Mouse (Mus musculus): ENCODE measurements around the gene Loxl1.

The Loxl1 gene

GRCm38 (mm10) chr9:58311191-58311910, 1.6 kb downstream of the Loxl1 start:
- peak; percentile 95 for DNase-seq

DNA sequence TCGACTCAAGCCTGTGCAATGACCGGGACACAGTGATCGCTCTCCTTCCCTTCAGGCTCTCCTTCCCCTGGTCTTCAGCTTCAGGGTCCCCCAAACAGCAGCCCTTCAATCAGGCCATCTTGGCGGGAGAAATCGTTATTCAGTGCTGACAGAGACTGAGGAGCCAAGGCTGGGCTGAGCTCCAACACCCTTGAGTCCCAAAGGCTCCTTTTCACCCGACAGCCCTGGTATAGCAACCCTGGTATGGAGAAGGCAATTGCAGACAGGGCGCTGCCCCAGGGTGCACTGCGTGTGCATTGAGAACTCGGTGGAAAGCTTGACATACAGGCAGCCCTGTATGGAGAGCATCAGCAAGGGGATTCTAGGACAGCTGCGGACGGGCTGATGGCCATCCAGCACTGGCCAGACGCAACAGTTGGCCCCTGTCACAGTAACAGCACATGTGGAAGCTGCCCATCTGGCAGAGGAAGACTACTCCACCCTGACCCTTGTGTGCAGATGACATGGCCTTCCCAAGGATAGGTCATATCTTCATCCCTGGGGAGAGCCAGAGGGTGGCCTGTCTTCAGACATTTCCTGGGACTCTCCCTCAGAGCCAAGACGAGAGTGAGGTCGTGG, 2.8 kb downstream of the Loxl1 start:
- DNase-seq, result peak; percentile 98

DNA sequence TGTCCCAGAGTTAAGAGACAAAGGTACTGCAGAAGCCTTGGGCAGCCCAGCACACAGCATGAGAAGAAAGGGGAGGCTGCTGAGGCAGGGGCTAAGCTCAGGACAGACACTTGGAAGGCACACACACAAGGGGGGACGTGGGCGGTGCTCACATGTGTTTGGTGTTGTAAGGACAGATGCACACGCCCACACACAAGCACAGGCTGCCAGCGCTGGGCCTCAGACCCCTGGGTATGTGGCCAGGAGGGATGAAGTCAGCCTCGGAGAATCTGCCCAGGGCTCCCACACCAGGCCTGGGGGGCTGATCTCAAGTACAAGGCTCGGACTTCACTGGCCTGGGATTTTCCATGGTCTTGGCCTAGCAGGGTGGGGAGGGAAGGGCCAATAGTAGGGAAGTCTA, 4.6 kb downstream of the Loxl1 start:
- peak; percentile 99 for DNase-seq

DNA sequence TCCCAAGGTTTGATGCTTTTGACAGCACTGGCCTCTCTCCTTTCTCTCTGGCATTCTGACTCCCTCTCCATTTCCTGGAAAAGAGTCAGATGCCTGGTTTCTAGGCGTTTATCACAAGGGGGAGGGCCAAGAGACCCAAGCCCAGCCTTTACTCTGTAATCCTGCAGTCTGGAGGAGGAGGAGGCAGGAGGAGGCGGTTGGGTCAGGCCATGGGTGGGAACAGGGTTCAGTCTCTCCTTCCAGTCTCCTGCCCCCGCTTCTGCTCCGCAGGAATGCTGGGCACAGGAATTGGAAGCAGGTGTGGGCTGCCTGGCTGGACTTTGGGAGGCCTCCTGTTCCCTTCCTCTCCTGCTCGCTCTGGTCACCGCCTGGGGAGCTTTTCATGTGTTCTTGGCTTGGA, 7.3 kb downstream of the Loxl1 start:
- DNase-seq, result peak; percentile 96

DNA sequence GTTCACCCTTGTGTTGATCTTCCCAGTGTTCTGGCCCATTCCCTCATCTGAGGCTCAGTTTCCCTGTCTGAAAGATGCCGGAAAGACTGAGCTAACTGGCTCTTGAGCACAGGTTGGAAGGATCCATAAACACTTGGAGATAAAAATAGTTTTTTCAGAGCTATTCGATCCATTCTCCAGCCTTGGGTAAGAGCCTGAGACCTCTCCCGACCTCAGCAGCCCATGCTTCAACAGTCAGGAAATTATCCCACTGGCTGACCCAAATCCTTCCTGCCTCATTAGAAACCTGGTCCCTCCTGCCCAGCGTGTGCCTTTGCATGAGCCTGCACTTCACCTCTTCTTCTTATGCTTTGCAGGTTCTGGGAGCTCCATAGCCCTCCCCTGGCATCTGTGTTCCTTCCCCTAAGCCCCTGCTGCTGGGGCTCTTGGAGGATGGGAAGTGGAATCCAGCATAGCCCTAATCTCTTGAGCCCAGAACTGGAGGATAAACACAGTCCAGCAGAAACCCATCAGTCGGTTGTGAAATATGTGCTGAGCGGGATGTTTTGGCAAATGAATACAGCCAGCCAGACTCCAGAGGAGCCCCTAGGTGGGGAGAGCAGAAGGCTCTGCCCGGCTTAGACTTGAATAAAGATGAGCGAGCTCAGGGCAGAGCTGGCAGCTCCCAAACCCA, 9.3 kb downstream of the Loxl1 start:
- DNase-seq, result peak; percentile 97

GRCm38 (mm10) chr9:58303115-58303514, 9.9 kb downstream of the Loxl1 start:
- DNase-seq, result peak; percentile 97

DNA sequence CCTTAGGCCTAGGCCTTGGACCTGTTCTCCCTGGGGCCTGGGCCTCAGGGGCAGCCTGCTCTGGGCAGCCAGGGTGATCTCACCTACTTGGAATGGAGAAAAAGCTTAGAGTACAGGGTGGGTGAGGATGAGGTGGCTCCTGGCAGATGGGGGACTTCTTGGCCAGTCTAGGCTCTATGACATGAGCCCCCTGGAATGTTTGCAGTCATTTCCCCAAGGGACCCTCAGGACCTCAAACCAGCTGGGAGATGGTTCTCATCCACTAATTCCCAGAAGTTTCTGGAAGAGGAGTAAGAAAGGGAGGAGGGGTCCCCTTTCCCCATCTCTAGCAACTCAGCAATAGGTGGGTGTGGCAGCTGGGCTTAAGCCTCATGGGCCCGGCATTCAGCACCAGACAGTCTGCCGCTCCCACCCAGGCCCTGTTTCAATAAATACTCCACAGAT, 13.6 kb downstream of the Loxl1 start:
- peak; percentile 95 for DNase-seq

DNA sequence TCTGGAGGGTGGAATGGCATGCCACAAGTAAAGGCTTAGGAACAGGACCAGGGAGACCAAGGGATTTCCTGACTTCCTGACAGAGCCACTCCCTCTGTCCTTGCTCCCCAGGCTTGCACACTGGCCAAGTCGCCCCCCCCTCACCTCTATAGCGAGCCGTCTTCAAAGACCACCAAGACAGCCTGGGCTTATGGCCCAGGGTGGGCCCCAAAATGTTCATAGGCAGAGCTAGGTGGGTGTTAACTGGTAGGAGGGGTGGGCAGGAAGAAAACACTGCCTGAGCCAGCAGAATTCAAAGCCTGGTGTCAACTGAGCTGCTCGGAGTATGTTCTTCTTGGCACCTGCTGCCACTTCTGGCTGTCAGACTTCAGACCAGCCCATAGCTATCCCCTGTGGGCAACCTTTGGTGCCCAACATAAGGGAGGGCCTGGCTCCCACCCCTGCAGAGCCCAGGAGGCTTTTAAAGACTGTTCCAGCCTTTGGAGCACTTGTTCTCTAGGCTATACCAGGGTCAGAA, 15.0 kb downstream of the Loxl1 start:
- DNase-seq, result peak; percentile 90

- no peak for DNase-seq
Measured at GRCm38 (mm10) chr9:58297065-58297464, 15.9 kb downstream of the Loxl1 start.

- peak; percentile 99 for DNase-seq
Measured at GRCm38 (mm10) chr9:58295766-58296361, 17.1 kb downstream of the Loxl1 start.

DNA sequence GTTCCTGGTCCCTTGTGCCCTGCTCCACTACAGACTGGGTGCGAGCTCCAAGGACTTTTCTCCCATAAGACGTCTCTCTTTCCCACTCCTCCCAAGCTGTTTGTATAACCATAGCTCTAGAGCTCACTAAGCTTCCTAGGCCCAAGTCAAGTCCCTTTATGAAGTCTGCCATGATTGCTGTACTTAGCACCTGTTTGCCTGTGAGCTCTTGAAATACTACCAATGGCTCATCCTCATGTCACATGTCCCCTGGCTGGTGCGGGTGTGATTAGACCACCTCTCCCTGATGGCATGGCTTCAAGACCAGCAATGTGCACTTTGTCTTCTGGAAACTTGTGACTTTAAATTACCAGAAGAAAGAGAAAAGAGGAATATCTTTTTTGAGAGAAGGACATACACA, 17.6 kb downstream of the Loxl1 start:
- DNase-seq, result no peak

GRCm38 (mm10) chr9:58294527-58294926, 18.5 kb downstream of the Loxl1 start:
- DNase-seq, result no peak

DNA sequence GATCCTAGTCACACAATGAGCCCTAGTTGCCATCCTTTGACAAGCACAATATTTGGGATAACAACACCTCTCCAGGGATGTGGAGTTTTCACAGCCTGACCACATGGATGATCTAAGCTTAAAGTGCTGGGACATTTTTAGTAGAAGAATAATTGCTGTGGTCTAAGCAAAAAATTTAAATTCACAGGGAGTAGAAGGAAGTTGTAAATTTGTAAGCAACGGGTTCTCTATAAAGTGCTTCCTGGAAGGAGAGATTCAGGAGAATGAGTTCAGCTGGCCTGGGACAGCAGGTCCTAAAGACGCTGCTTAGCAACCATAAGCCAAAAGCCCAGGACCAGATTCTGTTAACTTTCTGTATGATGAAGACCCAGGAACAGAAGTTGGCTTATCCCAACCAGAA, 23.1 kb downstream of the Loxl1 start:
- no peak for DNase-seq

DNA sequence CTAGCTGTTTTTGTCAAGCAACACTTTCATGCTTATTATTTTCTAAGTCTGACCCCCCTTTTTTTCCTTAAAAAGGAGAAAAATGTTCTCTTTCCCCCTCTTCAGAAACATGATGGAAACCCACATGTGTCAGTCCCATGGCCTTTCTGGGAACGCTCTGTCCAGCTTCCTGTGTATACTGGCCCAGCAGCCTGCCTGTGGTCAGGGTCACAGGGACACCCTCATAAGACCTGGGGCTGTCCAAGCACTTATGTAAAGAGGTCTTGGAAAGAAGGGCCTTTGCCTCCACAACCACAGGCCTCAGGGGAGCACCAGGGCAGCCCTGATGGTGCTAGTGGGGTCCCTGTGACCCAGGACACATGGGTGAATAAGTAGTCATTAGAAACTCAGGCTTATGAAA, 23.9 kb downstream of the Loxl1 start:
- DNase-seq, result peak; percentile 97

GRCm38 (mm10) chr9:58283431-58283830, 29.6 kb downstream of the Loxl1 start:
- no peak for DNase-seq

GRCm38 (mm10) chr9:58281597-58281996, 31.4 kb downstream of the Loxl1 start:
- DNase-seq, result no peak

- peak; percentile 97 for DNase-seq
Measured at GRCm38 (mm10) chr9:58280259-58281109, 32.5 kb downstream of the Loxl1 start.

GRCm38 (mm10) chr9:58279780-58280179, 33.2 kb downstream of the Loxl1 start:
- no peak for DNase-seq

DNA sequence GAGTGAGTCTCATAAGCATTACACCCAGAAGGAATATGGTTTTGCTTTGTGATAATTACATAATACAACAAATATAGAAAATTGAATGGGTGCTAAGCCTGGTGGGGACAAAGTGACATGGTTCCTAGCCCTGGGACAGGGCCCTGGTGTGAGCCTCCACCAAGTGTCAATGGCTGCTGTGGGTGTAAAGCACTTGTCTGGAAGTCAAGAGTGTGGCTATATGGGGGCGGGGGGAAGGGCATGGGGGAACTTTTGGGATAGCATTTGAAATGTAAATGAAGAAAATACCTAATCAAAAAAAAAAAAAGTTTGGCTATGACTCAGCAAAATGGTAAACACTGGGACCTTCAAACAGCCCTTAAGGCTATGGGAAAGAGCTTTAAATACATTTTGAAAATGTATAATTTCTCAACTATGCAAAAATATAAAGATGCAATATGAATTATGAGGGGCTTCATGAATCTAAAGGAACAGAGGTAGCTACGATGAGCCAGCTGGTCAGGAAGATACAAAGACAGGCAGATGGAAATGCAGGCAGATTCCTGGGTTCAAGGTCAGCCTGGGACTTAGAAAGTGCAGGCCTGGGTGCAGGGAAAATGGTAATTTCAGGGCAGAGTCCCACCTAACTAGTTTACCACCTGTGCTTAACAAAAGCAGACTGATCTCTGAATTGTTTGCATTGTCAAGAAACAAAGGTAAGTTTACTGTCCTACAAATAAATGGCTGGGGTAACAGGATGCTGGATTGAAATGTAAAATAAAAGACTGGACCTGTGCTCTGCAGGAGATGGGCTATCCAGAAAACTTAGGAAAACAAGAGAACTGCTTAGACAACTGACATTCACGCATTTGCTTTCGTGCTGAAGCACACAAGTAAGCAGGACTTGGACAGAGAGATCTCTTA, 33.9 kb downstream of the Loxl1 start:
- no peak for DNase-seq

DNA sequence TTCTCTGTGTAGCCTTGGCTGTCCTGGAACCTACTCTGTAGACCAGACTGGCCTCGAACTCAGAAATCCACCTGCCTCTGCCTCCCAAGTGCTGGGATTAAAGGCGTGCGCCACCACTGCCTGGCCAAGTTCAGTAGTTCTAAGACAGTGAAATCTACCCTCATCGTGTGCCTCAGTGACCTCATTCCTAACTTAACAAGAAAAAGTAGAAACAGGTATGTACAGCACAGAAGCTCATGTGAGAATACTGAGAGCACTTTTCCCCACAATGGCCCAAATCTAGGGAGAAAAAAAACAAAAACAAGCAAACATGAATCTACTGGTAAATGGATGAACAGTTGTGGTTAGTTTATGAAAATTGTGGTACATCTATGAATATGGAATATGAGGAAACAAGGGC, 34.7 kb downstream of the Loxl1 start:
- no peak for DNase-seq

DNA sequence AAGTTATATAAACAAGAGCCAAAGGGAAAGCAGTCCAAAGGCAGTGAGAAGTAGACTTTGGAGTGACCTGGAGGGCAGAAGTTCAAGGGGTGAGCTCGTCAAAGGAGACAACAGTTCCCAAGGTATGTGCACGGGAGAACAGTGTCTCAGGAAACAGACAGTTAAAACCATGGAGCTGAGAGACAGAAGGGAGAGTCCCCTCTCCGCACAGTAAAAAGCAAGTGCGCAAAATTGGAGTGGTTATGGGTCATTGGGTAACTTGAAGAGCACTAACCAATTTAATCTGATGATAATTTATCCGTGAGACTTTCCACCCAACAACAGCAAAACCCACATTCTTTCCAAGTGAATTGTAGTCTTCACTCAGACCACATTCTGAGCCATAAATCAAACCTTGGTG, 36.6 kb downstream of the Loxl1 start:
- no peak for DNase-seq
